Mouse (Mus musculus): ENCODE data around the gene Abcg5. TPM values are rescaled to one million over a fixed set of nuclear protein-coding genes. Genes with fewer than 3 reads are reported as not detected.

The Abcg5 gene
- polyA plus RNA-seq, 1 experiment from 2014 or later = 0.18 TPM

DNA sequence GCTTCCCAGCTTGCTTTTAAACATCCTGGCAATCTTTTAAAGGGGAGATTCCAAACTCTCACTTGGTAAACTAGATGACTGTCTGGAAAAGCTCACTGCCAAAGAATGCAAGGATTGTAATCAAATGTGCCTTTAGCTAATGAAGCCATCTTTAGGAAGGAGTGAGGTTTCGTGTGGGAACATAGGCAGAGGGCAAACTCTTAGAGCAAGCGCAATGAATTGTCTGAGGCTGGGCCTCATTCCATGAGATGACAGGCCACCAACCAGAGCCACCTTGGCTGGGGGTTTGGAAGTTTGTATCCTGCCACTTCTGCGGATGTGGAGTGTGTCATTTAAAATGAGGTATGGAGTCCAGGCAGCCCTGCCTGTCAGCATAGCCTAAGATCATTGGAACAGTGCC, 62.7 kb downstream of the Abcg5 start:
- no peak for ATAC-seq (replicated peaks; ENCODE audit: low FRiP score)
- Histone ChIP-seq H3K27ac (ENCODE audit: low read depth, low read length) (no peak overlapping the region), H3K4me1 (replicated peaks; ENCODE audit: control insufficient read depth, insufficient read depth, low read length) (no peaks in the 10 kb centered on the region), H3K4me3 (ENCODE audit: low read depth, low read length) (no peak overlapping the region), H3K9ac (ENCODE audit: low read depth, low read length) (no peak overlapping the region), H3K9me3 (ENCODE audit: control insufficient read depth, low read length) (no peaks in the 10 kb centered on the region), H3K36me3 (ENCODE audit: control insufficient read depth, insufficient read depth, low read length) (no peaks in the 10 kb centered on the region), H3K4me2 (no peak overlapping the region), H3K27me3 (replicated peaks; ENCODE audit: control insufficient read depth, insufficient read depth, low read length) (no peaks in the 10 kb centered on the region)
- no peak for DNase-seq (ENCODE audit: low spot score)
- WGBS = 72% methylated on average over 3 of the region's 3 CpGs

DNA sequence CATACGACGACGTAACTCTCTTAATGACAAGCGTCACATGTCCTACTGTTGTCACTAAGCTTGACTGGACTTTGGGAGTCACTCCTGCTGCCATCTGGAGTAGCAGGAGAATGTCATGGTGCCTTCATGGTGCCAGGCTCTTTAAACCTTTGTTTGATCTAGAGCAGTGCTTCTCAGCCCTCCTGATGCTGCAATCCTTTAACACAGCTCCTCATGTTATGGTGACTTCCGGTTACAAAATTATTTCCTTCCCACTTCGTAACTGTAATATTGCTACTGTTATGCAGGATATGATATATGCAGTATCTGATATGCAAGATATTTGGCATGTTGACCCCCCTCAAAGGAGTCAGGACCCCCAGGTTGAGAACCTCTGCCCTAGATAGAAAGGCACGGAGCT, 63.7 kb downstream of the Abcg5 start:
- DNase-seq (ENCODE audit: low spot score) (no peak), ATAC-seq (replicated peaks; ENCODE audit: low FRiP score) (no peak)
- no peaks in the 10 kb centered on the region for H3K27me3 ChIP-seq (replicated peaks; ENCODE audit: control insufficient read depth, insufficient read depth, low read length)
- H3K4me1 ChIP-seq (replicated peaks; ENCODE audit: control insufficient read depth, insufficient read depth, low read length) = no peaks in the 10 kb centered on the region
- WGBS = 87% methylated on average over 7 of the region's 7 CpGs
- H3K9me3 ChIP-seq (ENCODE audit: control insufficient read depth, low read length) = no peaks in the 10 kb centered on the region
- H3K27ac ChIP-seq (ENCODE audit: low read depth, low read length) = no peak overlapping the region
- H3K4me2 ChIP-seq = no peak overlapping the region
- no peaks in the 10 kb centered on the region for H3K36me3 ChIP-seq (ENCODE audit: control insufficient read depth, insufficient read depth, low read length)
- H3K9ac ChIP-seq (ENCODE audit: low read depth, low read length) = no peak overlapping the region
- H3K4me3 ChIP-seq (ENCODE audit: low read depth, low read length) = no peak overlapping the region

DNA sequence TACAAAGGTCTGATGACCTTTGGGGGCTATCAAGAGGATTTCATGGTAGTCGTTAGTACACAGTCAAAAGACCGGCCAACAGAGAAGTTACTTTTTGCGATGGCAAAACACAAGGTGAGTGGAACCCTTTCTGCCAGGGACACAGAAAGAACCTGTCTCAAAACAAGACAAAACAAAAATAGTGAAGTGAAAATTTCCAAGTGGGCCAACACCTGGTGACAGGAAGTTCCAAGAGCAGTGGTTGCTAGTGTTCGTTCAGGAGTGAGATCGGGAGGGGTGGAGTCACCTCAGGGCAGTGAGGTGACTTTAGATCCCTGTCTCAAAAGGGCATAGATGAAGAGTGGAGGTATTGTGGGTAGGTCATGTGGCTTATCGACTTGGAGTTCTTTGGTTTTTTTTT, 64.9 kb downstream of the Abcg5 start:
- H3K36me3 ChIP-seq (ENCODE audit: control insufficient read depth, insufficient read depth, low read length) = no peaks in the 10 kb centered on the region

DNA sequence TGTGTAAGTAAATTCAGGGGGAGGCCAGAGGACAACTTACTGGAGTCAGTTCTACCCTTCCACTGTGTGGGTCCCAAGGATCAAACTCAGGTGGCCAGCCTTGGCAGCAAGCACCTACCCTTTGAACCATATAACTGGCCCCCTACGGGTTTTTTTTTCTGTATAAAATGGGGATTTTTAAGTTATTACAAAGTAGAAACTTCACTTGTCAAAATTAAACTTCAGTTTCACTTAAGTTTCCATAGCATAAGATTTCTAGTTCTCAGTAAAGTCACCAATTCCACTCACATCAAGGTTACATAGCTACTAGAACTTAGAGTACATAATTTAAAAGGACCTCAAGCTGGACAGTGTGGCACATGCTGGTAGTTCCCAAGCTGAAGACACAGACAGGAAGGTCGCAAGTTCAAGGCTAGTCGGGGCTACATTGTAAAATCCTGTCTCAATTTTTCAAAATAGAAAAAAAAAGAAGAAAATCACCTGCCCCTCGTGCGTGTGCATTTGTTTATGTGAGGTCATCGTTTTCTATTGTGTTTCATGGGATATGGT, 66.2 kb downstream of the Abcg5 start:
- DNase-seq (ENCODE audit: low spot score) = no peak
- Histone ChIP-seq H3K4me2 (no peak overlapping the region), H3K9me3 (ENCODE audit: control insufficient read depth, low read length) (0 out of 2 replicates have a peak, but pooled peaks cover 2% of the 10 kb centered on the region), H3K27me3 (replicated peaks; ENCODE audit: control insufficient read depth, insufficient read depth, low read length) (no peaks in the 10 kb centered on the region), H3K36me3 (ENCODE audit: control insufficient read depth, insufficient read depth, low read length) (no peaks in the 10 kb centered on the region), H3K9ac (ENCODE audit: low read depth, low read length) (no peak overlapping the region), H3K27ac (ENCODE audit: low read depth, low read length) (no peak overlapping the region), H3K4me3 (ENCODE audit: low read depth, low read length) (no peak overlapping the region), H3K4me1 (replicated peaks; ENCODE audit: control insufficient read depth, insufficient read depth, low read length) (no peaks in the 10 kb centered on the region)
- no peak for ATAC-seq (replicated peaks; ENCODE audit: low FRiP score)
- 78% methylated on average over 6 of the region's 6 CpGs for WGBS

More for the DNA sequence above, 64.9 kb downstream of the Abcg5 start:
- no peak overlapping the region for H3K9ac ChIP-seq (ENCODE audit: low read depth, low read length)
- 0 out of 2 replicates have a peak, but pooled peaks cover 2% of the 10 kb centered on the region for H3K9me3 ChIP-seq (ENCODE audit: control insufficient read depth, low read length)
- H3K27ac ChIP-seq (ENCODE audit: low read depth, low read length) = no peak overlapping the region
- no peak for DNase-seq (ENCODE audit: low spot score)
- H3K4me1 ChIP-seq (replicated peaks; ENCODE audit: control insufficient read depth, insufficient read depth, low read length) = no peaks in the 10 kb centered on the region
- WGBS = 88% methylated on average over 6 of the region's 6 CpGs
- no peaks in the 10 kb centered on the region for H3K27me3 ChIP-seq (replicated peaks; ENCODE audit: control insufficient read depth, insufficient read depth, low read length)
- H3K4me3 ChIP-seq (ENCODE audit: low read depth, low read length) = no peak overlapping the region
- no peak for ATAC-seq (replicated peaks; ENCODE audit: low FRiP score)
- H3K4me2 ChIP-seq = no peak overlapping the region

DNA sequence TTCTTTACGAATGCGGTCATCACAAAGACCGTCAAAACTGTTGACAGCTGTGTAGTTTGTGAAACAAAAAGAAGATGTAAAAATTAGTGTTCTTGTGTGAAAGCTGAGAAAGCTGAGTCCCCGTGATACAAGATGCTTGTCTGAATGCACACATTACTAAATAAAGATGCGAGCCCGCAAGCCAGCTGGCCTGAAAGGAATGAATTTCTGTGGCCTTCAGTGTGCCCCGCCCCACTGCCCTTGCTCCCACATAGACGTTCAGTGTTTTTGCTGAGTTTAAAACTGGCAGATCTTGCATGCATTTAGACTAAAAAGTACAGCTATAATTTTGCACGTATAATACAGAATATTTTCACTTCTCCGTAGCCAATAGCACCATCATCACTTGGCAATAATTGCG, 67.0 kb downstream of the Abcg5 start:
- Histone ChIP-seq H3K27me3 (replicated peaks; ENCODE audit: control insufficient read depth, insufficient read depth, low read length) (no peaks in the 10 kb centered on the region), H3K4me2 (no peak overlapping the region), H3K36me3 (ENCODE audit: control insufficient read depth, insufficient read depth, low read length) (no peaks in the 10 kb centered on the region), H3K4me1 (replicated peaks; ENCODE audit: control insufficient read depth, insufficient read depth, low read length) (no peaks in the 10 kb centered on the region), H3K9ac (ENCODE audit: low read depth, low read length) (no peak overlapping the region), H3K27ac (ENCODE audit: low read depth, low read length) (no peak overlapping the region), H3K4me3 (ENCODE audit: low read depth, low read length) (no peak overlapping the region), H3K9me3 (ENCODE audit: control insufficient read depth, low read length) (0 out of 2 replicates have a peak, but pooled peaks cover 2% of the 10 kb centered on the region)
- WGBS = 90% methylated on average over 11 of the region's 11 CpGs
- ATAC-seq (replicated peaks; ENCODE audit: low FRiP score) (no peak), DNase-seq (ENCODE audit: low spot score) (no peak)

DNA sequence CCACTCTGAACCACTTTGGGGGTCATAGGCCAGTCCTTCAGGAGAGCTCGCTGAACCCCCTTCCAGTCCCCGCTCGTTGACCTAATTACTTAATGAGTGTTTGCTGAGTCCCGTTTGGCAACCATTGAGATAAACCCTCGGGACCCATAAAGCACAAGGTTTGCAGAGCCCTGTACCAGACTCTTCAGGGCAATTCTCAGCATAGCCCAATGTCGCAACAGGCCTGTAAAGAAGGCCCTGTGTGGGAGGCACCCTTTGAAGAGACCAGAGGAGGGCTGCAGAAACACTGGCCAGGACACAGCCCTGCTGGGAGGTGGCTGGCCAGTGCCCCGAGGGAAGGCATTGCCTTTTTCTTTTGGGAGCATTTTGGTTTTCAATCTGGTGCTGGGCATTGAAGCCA, 70.8 kb downstream of the Abcg5 start:
- Histone ChIP-seq H3K27me3 (replicated peaks; ENCODE audit: control insufficient read depth, insufficient read depth, low read length) (no peaks in the 10 kb centered on the region), H3K27ac (ENCODE audit: low read depth, low read length) (no peak overlapping the region), H3K4me3 (ENCODE audit: low read depth, low read length) (no peak overlapping the region), H3K4me1 (replicated peaks; ENCODE audit: control insufficient read depth, insufficient read depth, low read length) (no peaks in the 10 kb centered on the region), H3K36me3 (ENCODE audit: control insufficient read depth, insufficient read depth, low read length) (no peaks in the 10 kb centered on the region), H3K4me2 (no peak overlapping the region), H3K9me3 (ENCODE audit: control insufficient read depth, low read length) (0 out of 2 replicates have a peak, but pooled peaks cover 2% of the 10 kb centered on the region), H3K9ac (ENCODE audit: low read depth, low read length) (no peak overlapping the region)
- ATAC-seq (replicated peaks; ENCODE audit: low FRiP score) (no peak), DNase-seq (ENCODE audit: low spot score) (no peak)
- WGBS = 63% methylated on average over 7 of the region's 7 CpGs

DNA sequence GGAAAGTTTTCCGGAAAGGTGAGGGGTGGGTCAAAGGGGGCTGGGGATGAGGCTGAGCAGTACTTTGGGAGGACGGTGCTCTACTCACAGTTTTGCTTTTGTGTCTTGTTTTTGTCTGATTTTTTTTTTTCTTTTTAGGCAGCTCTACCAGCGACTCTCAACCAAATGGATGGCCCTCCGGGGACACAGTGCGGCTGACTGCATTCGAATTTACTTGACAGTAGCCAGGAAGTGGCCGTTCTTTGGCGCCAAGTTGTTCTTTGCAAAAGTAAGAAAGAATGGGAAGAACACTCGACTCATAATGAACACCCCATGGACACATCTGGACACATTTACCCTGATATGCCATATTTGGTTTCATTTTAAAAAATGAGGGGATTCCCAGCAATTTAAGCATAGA, 71.3 kb downstream of the Abcg5 start:
- Histone ChIP-seq H3K27me3 (replicated peaks; ENCODE audit: control insufficient read depth, insufficient read depth, low read length) (no peaks in the 10 kb centered on the region), H3K4me1 (replicated peaks; ENCODE audit: control insufficient read depth, insufficient read depth, low read length) (no peaks in the 10 kb centered on the region), H3K9ac (ENCODE audit: low read depth, low read length) (no peak overlapping the region), H3K4me3 (ENCODE audit: low read depth, low read length) (no peak overlapping the region), H3K36me3 (ENCODE audit: control insufficient read depth, insufficient read depth, low read length) (no peaks in the 10 kb centered on the region), H3K27ac (ENCODE audit: low read depth, low read length) (no peak overlapping the region), H3K4me2 (no peak overlapping the region), H3K9me3 (ENCODE audit: control insufficient read depth, low read length) (0 out of 2 replicates have a peak, but pooled peaks cover 2% of the 10 kb centered on the region)
- ATAC-seq (replicated peaks; ENCODE audit: low FRiP score) = no peak
- DNase-seq (ENCODE audit: low spot score) = no peak
- WGBS = 81% methylated on average over 9 of the region's 9 CpGs

DNA sequence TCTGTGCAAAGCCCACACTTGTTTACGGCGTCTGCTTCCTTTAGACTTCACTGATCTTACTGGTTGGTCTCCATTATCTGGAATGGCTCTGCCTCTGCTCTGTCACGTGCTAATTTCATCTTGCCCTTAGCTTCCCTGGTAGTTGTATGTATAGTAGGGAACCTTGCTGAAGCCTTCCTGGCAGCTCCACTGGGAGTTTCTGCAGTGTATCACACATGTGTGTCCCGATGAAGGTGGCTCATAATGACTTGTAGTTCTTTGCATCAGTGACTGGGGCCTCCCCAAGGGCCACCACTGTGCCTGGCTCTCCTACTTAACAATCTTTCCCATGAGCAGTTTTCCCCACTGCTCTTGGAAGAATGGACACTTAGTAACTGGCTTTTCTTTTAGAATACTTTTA, 74.2 kb downstream of the Abcg5 start:
- no peak overlapping the region for H3K4me2 ChIP-seq
- H3K36me3 ChIP-seq (ENCODE audit: control insufficient read depth, insufficient read depth, low read length) = no peaks in the 10 kb centered on the region
- no peak overlapping the region for H3K4me3 ChIP-seq (ENCODE audit: low read depth, low read length)
- 77% methylated on average over 4 of the region's 4 CpGs for WGBS
- no peaks in the 10 kb centered on the region for H3K4me1 ChIP-seq (replicated peaks; ENCODE audit: control insufficient read depth, insufficient read depth, low read length)
- ATAC-seq (replicated peaks; ENCODE audit: low FRiP score) (no peak), DNase-seq (ENCODE audit: low spot score) (no peak)
- H3K9me3 ChIP-seq (ENCODE audit: control insufficient read depth, low read length) = 0 out of 2 replicates have a peak, but pooled peaks cover under 1% of the 10 kb centered on the region
- H3K9ac ChIP-seq (ENCODE audit: low read depth, low read length) = no peak overlapping the region
- no peaks in the 10 kb centered on the region for H3K27me3 ChIP-seq (replicated peaks; ENCODE audit: control insufficient read depth, insufficient read depth, low read length)
- no peak overlapping the region for H3K27ac ChIP-seq (ENCODE audit: low read depth, low read length)

Measured in liver, embryonic 11.5 days (tissue).